Mouse (Mus musculus) limb, embryonic 11.5 days (tissue): Measurements from ENCODE around the gene Usp37. TPM values are rescaled to one million over a fixed set of nuclear protein-coding genes. Genes with fewer than 3 reads are reported as not detected.

Experiments
- ATAC-seq: fragments of 200-750 bp; cut with Nextera tagmentation; 2 replicates; pipeline ENCODE4 v1.8.0; 2017; ENCODE audit warnings: low read depth; ENCODE audit not compliant: insufficient number of reproducible peaks, low FRiP score, low TSS enrichment
- DNase-seq: peaks from one replicate; pipeline ENCODE4 v3.0.0-alpha.2; 2015; ENCODE audit warnings: low spot score
- H3K27ac ChIP-seq: fragments of 300-500 bp; sonication (generic); replicated peaks from 2 replicates; pipeline ENCODE4 v1.5.1; 2014; ENCODE audit warnings: low read depth, mild to moderate bottlenecking, low read length
- H3K27me3 ChIP-seq: fragments of 300-500 bp; sonication (generic); 2 replicates; pipeline ENCODE4 v1.6.1; 2014; ENCODE audit warnings: mild to moderate bottlenecking, low read length, mixed read lengths; ENCODE audit not compliant: control insufficient read depth, insufficient read depth
- H3K36me3 ChIP-seq: fragments of 300-500 bp; sonication (generic); 2 replicates; pipeline ENCODE4 v1.6.1; 2014; ENCODE audit warnings: mild to moderate bottlenecking, low read length, moderate library complexity, mixed read lengths; ENCODE audit not compliant: control insufficient read depth, insufficient read depth
- H3K4me1 ChIP-seq: fragments of 300-500 bp; sonication (generic); 2 replicates; pipeline ENCODE4 v1.6.1; 2014; ENCODE audit warnings: low read length, mixed read lengths; ENCODE audit not compliant: control insufficient read depth, insufficient read depth
- H3K4me2 ChIP-seq: fragments of 300-500 bp; sonication (generic); 2 replicates; pipeline ENCODE4 v1.6.1; 2014; ENCODE audit warnings: low read depth, mild to moderate bottlenecking, moderate library complexity; ENCODE audit not compliant: severe bottlenecking
- H3K4me3 ChIP-seq: fragments of 300-500 bp; sonication (generic); 2 replicates; pipeline ENCODE4 v1.5.1; 2014; ENCODE audit warnings: low read depth, low read length
- H3K9ac ChIP-seq: fragments of 300-500 bp; sonication (generic); 2 replicates; pipeline ENCODE4 v1.6.1; 2014; ENCODE audit warnings: mild to moderate bottlenecking, low read length
- H3K9me3 ChIP-seq: fragments of 300-500 bp; sonication (generic); 2 replicates; pipeline ENCODE4 v1.6.1; 2016; ENCODE audit warnings: low read length; ENCODE audit not compliant: control insufficient read depth
- WGBS: fragments of 180-500 bp; shearing (Covaris S2); extraction: QIAGEN DNeasy Blood & Tissue Kit; methylation state at CpG from one replicate; pipeline ENCODE4 v1.1.7; 2014; 5-methylcytosine and 5-hydroxymethylcytosine counted together
- polyA plus RNA-seq: library from polyadenylated mRNA; unstranded; fragments of >200 nt; fragmentation: Nextera tagmentation; extraction: Ambion mirVana; gene quantifications from 2 replicates; pipeline ENCODE4 v1.2.1, GENCODE M21; 2014

Usp37 gene
- polyA plus RNA-seq, 1 experiment from 2014 or later = 46.4 TPM

DNA sequence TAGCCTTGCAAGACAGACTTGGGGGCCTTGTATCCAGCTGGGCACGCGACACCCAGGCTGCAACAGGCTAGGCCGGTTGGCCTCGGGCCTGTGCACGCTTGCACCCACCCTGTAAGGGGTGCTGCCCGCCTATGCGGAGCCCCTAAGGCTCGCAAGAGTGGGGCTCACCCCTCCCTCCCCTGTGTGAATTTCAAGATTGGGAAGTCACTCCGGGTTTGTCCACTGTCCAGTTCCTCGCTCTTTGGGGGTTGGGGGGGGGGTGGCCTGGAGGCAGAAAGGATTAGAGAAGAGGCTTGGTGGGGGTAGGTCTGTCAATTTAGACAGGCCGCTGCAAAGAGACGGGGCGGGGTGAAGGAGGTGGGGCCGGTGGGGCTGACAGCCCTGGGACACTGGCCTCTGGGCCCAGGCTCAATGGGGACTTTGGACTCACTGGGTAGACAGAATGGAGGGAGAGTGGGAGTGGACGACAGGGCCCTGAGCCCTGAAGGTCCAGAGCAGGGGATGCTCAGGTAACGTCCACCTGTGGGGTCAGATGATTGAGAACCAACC lies 151.6 kb downstream of the Usp37 start:
- Histone ChIP-seq H3K4me2 (peak overlapping the region; percentile 97), H3K27ac (peak overlapping the region; percentile 95), H3K4me3 (peak overlapping the region; percentile 88), H3K9me3 (no peaks in the 10 kb centered on the region), H3K9ac (peak overlapping the region; percentile 96), H3K4me1 (peaks cover 10% of the 10 kb centered on the region), H3K27me3 (no peaks in the 10 kb centered on the region), H3K36me3 (peaks cover 8% of the 10 kb centered on the region; the same call in 1 of the 2 replicates)
- no peak for DNase-seq
- ATAC-seq = no peak
- WGBS = 3% methylated on average over 16 of the region's 16 CpGs

DNA sequence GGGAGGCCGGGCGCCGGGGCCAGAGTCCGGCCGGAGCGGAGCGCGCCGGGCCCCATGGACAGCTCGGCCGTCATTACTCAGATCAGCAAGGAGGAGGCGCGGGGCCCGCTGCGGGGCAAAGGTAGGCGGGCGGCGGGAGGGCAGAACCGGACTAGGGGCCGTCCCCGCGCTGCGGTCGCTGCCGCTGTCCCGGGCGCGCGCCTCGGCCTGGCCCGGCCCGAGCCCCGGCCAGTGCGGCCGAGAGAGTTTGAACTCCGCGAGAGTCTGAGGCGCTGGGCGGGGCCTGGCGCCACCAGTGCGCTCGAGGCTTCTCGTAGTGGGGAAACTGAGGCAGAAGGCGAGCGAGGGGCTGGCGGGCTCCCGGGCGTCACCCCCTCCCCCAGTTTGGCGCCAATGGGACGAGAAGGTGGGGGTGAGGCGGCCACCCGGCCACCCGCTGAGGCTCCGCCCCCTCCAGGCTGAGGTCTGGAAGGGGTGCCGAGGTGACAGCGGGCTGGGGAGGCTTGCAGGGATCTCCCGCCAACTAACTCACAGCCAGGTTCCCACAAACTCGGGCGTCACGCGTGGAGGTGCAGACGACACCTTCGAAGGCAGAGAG lies 152.1 kb downstream of the Usp37 start:
- no peaks in the 10 kb centered on the region for H3K9me3 ChIP-seq
- H3K4me2 ChIP-seq = peak overlapping the region; percentile 97
- peak overlapping the region; percentile 95 for H3K27ac ChIP-seq
- H3K4me1 ChIP-seq = peaks cover 10% of the 10 kb centered on the region
- H3K36me3 ChIP-seq = peaks cover 8% of the 10 kb centered on the region; the same call in 1 of the 2 replicates
- under 1% methylated on average over 59 of the region's 63 CpGs for WGBS
- peak overlapping the region; percentile 96 for H3K9ac ChIP-seq
- peak; percentile 72 for DNase-seq
- H3K4me3 ChIP-seq = peak overlapping the region; percentile 88
- ATAC-seq = peak; percentile 22; the same call in 1 of the 2 replicates
- H3K27me3 ChIP-seq = no peaks in the 10 kb centered on the region

DNA sequence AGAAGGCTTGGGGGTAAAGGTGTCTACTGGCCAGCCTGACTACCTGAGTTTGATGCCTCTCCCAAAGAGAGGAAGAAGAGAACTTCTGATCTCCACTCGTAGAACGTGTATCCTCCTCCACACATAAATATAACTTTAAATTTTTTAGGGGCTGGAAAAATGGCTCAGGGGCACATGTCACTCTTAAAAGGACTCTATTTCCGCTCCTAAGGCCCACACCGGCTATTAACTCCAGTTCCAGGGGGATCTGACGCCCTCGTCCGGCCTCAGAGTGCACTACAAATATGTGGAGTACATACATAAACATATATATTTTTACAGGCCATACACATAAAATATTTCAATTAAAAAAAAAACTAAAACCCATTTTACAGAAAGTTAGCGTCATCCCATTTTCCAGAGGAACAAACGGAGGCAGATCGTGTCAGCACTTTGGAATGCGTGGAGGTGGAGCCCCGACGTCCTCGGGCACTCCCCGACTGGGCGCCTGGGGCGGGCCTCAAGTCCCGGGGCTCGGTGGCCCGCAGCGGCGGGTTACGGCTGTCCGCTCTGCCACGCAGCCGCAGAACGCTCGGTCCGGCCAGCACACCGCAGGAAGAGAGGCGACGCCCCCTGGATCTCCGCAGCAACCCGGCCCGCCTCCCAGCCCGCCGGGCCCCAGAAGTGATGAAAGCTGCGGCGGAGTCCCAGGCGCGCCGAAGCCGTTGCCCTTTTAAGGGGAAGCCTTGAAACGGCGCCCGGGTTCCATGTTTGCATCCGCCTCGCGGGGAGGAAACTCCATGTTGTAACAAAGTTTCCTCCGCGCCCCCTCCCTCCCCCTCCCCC lies 152.9 kb downstream of the Usp37 start, which contains the start of gene Ctdsp1:
Gene Ctdsp1 (plus strand): TSS at position 586 of the 825 bp plus-strand sequence.
- H3K9me3 ChIP-seq = no peaks in the 10 kb centered on the region
- ATAC-seq (peak; percentile 61), DNase-seq (peak; percentile 98)
- H3K4me2 ChIP-seq = peak within 1 kb of the TSS; percentile 97
- H3K4me1 ChIP-seq = peaks cover 10% of the 10 kb centered on the region
- peaks cover 8% of the 10 kb centered on the region; the same call in 1 of the 2 replicates for H3K36me3 ChIP-seq
- no peaks in the 10 kb centered on the region for H3K27me3 ChIP-seq
- H3K4me3 ChIP-seq = peak within 1 kb of the TSS; percentile 88
- peak within 1 kb of the TSS; percentile 95 for H3K27ac ChIP-seq
- peak within 1 kb of the TSS; percentile 96 for H3K9ac ChIP-seq
- 3% methylated on average over 46 of the region's 51 CpGs for WGBS

DNA sequence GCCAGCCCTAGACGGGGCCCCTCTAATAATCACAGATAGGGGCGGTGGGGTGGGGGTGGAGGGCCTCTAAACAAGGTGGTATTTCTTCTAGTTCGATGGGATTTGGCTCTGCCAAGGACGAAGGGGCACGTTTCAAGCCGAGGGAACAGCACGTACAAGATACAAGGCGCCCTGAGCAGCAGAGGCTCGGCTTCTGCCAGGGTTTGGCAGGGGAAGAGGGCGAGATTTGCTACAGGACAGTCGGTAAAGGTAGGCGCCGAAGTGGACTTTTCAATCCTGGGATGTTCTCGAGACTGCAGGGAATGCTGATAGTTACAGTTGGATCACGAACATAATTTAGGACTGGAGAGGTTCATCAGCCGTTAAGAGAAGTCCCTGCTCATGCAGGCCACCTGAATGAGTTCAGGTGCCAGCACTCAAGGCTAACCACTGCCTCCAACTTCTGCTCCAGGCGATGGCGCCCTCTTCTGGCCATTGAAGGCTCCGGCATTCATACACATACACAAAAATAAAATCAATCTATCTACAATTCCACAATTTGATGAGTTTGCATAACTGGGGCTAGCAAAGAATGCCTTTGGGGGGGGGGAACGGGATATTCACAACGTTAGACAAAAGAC lies 153.7 kb downstream of the Usp37 start:
- peaks cover 10% of the 10 kb centered on the region for H3K4me1 ChIP-seq

DNA sequence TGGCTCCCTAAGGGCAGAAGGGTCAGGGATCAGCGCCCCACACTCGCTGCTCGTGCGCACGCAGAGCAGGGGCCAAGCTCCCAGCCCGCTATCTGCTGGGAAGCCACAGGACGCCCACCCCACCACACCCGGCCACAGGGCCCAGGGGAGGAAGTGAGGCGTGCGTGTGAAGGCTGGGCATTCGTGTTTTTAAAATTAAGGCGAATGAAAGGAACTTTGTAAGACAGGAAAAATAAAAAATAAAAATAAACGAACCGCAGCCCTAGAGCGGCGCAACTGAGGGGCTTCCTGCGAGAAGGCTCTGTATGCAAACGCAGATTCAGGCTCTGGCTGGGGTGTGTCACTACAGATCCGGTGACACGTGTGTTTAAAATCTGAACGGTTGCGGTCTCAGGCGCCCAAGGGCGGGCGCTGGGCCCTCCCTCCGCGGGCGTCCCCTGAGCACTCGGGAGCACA lies 154.2 kb downstream of the Usp37 start:
- peaks cover 10% of the 10 kb centered on the region for H3K4me1 ChIP-seq
- DNase-seq = peak; percentile 43
- H3K9ac ChIP-seq = no peak overlapping the region; the same call in 1 of the 2 replicates
- no peak for ATAC-seq
- WGBS = 5% methylated on average over 29 of the region's 29 CpGs
- peak overlapping the region; percentile 12; the same call in 1 of the 2 replicates for H3K4me3 ChIP-seq
- peak overlapping the region; percentile 97 for H3K4me2 ChIP-seq
- peaks cover 7% of the 10 kb centered on the region; the same call in 1 of the 2 replicates for H3K36me3 ChIP-seq
- H3K27ac ChIP-seq = peak overlapping the region; percentile 38; the same call in 1 of the 2 replicates
- H3K9me3 ChIP-seq = no peaks in the 10 kb centered on the region
- H3K27me3 ChIP-seq = no peaks in the 10 kb centered on the region

More for the DNA sequence above, 153.7 kb downstream of the Usp37 start:
- 7% methylated on average over 21 of the region's 21 CpGs for WGBS
- Histone ChIP-seq H3K4me3 (peak overlapping the region; percentile 12), H3K4me2 (peak overlapping the region; percentile 97), H3K36me3 (peaks cover 8% of the 10 kb centered on the region; the same call in 1 of the 2 replicates), H3K9ac (no peak overlapping the region; the same call in 1 of the 2 replicates), H3K27ac (no peak overlapping the region), H3K9me3 (no peaks in the 10 kb centered on the region), H3K27me3 (no peaks in the 10 kb centered on the region)
- no peak for ATAC-seq
- DNase-seq = peak; percentile 80

DNA sequence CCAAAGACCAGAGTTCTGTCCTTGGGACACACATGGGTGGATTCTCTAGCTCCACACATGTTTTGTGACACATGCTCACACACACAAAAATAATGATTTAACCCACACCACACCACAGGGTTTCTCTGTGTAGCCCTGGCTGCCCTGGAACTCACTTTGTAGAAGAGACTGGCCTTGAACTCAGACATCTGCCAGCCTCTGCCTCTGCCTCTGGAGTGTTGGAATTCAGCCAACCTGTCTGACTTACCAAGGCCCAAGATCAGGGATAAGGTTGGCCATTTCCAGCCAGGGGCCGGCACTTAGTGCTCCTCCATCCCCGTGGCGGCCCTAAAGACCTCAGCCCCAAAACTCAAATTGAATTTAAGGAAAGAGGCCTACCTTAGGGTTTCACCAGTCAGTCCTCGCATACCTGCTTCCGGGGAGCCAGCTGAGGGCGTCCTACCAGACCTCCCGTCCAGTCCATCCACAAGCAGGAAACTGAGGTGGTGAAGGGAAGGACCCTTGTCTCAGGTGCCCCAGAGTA lies 155.6 kb downstream of the Usp37 start:
- DNase-seq (no peak), ATAC-seq (no peak)
- Histone ChIP-seq H3K27me3 (no peaks in the 10 kb centered on the region), H3K9me3 (no peaks in the 10 kb centered on the region), H3K36me3 (no peaks in the 10 kb centered on the region), H3K4me3 (no peak overlapping the region), H3K4me2 (no peak overlapping the region), H3K27ac (no peak overlapping the region), H3K9ac (no peak overlapping the region), H3K4me1 (peaks cover 12% of the 10 kb centered on the region)
- whole genome bisulfite sequencing = 83% methylated on average over 7 of the region's 7 CpGs

DNA sequence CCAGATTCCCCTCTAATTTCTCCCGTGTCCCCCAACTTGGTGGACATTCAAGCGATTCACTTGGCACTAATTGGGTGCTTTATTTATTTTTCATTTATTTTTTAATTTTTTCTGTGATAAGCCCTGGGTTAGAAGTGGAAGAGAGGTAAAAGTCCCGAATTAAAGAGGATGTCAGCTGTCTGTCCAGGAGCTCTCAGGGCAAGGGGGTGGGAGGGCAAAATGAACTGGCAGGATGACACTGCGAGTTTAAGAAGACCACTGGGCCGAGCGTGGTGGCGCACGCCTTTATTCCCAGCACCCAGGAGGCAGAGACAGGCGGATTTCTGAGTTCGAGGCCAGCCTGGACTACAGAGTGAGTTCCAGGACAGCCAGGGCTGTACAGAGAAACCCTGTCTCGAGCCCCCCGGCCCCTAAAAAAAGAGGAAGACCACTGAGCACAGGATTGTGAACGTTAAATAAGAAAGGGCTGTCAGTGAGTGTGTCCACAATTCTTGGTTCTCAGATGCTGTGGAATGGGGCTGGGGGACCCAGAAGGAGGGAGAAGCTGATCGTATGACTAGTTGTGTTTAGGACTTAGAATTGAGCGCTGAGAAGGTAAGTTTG lies 156.6 kb downstream of the Usp37 start:
- WGBS = 63% methylated on average over 15 of the region's 15 CpGs
- H3K36me3 ChIP-seq = no peaks in the 10 kb centered on the region
- no peaks in the 10 kb centered on the region for H3K27me3 ChIP-seq
- ATAC-seq = no peak
- H3K27ac ChIP-seq = peak overlapping the region; percentile 95
- H3K4me2 ChIP-seq = peak overlapping the region; percentile 61; the same call in 1 of the 2 replicates
- peaks cover 8% of the 10 kb centered on the region for H3K4me1 ChIP-seq
- H3K4me3 ChIP-seq = peak overlapping the region; percentile 42; the same call in 1 of the 2 replicates
- H3K9me3 ChIP-seq = no peaks in the 10 kb centered on the region
- no peak for DNase-seq
- H3K9ac ChIP-seq = peak overlapping the region; percentile 74; the same call in 1 of the 2 replicates
